Mouse (Mus musculus): ENCODE measurements around the gene Bnipl.

- TF ChIP-seq POLR2A (IDR thresholded peaks at IDR 0.05; ENCODE audit: borderline replicate concordance, extremely low read depth, insufficient read depth, insufficient read length, poor library complexity, severe bottlenecking) (no peak), CTCF (IDR thresholded peaks at IDR 0.05; ENCODE audit: borderline replicate concordance, extremely low read depth, insufficient read depth, insufficient read length) (no peak)
These were observed 56.3 kb downstream of the Bnipl start for GRCm38 (mm10) chr3:95194721-95195135.

Data from brain, embryonic 14.5 days (tissue).